Mouse (Mus musculus): ENCODE measurements at regions not wholly inside any gene's neighbourhood (a gene's known extent, or its start where the extent isn't known, plus 50 kb on each side); places are given as distances from the start of the nearest gene placed in this dataset.

DNA sequence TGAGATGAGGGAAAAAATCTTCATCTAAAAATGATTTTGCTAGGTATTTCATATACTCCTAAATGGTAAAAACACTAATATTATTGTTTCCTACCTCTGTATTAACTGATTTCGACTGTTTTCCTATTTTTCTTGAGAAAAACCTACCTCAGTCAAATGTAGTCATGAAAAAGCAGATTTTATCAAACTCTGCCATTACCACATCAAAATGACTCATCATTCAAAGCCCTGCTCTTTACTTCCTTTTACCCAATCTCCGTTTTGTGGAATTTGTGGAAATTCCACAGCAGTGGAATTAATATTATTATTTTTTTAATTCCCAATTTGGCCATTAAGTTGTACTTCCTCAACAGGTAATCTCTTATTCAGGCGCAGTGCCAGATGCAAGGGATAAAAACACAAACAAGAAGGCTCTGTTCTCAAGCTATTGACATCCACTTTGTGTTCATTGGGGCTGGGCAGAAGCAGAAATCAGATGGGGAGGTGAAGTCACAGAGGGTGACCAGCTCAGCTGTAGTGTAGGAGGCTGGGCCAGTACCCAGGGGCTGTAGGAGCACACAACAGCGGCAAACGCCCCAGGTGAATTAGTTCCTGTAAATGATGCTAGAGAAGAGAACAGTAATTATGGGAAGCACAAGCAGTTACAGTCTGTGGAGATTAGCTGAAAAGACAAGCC is 138.2 kb upstream of the Mocs2 start:
- no peak for DNase-seq (ENCODE audit: low spot score)

DNA sequence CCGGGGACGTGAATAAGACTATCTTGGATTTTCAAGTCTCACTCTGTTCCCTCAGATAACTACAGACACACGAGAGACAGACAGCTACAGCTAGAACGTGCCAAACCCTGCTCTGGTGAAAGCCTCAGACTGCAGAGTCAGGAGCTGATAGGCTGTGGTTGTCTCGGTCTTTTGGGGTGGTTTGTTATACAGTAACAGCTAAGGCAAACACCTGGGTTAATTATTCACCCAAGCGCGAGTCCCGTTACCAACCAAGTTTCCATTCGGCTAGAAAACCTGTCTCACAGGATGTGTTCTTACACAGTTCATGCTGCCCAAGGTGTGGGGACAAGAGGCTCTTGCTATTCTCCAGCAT is 137.7 kb upstream of the Mocs2 start:
- DNase-seq (ENCODE audit: low spot score), result no peak

DNA sequence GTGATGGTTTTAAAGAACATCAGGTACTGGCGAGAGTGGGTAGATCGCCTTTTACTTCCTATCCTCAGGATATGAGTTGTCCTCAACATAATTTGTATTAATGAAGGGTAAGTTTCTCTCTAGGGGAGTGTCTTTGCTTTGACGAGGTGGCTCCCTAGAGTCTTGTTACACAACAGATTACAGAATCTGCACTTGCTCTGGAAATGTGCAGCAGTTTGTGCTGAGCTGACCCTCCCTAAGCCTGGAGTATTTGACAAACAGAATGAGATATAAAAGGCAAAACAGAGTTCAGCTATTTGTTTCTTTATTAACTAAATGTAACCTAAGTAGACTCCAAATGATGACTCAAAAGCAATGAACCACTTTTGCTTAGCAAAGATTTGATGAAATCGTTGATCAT is 136.8 kb upstream of the Mocs2 start:
- no peak for DNase-seq (ENCODE audit: low spot score)

DNA sequence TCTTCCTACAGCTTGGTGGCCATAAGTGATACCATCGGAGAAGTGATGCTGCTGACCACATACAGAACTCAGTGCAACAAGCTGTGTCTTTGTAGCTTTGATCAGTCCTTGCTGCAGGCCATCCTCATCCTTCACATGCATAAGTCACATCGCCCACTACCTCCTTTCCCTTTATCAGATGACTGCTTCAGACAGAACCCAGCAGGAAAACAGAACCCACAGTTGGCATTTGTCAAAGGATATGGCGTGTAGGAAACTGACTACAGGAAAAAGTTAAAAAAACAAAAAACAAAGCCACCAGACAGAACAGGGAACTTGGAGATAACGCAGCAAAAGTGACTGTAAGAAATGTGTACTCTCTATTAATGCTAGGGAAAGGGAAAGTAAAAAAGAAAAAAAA is 136.1 kb upstream of the Mocs2 start:
- no peak for DNase-seq (ENCODE audit: low spot score)

DNA sequence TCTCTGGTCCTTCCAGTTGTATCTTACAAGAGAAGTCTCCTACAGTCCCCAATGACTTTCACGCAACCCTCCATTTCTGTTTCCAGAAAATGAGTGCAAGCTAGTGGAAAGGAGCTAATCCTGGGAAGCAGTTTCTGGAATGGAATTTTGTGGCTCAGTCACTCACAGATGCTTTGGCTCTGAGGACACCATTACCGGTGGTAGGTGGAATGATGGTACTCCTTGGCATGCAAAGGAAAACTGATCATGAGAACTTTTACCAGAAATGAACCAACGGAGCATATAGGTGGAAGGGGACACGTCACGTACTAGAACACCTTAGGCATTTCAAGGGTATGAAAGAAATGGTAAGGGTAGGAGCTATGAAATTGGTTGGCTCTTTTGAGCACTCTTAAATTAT is 135.1 kb upstream of the Mocs2 start:
- DNase-seq (ENCODE audit: low spot score), result no peak

DNA sequence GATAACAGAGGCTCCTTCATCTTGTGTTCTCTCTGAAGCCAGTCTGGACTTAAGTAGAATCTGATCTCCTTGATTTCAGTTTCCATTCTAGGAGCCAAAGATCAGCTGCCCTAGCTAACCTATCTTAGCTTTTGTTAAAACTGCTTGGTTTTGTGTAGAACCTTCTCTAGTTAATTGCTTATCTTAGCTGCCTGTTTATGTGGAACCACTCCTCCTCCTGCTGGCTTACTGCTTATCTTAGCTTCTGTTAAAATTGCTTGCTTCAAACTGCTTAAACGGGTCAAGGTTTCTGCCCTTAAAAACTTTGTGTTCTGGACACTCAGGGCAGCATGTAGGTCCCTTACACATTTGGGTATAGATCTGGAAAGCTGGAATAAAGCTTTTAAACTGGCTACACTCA is 133.7 kb upstream of the Mocs2 start:
- no peak for DNase-seq (ENCODE audit: low spot score)

DNA sequence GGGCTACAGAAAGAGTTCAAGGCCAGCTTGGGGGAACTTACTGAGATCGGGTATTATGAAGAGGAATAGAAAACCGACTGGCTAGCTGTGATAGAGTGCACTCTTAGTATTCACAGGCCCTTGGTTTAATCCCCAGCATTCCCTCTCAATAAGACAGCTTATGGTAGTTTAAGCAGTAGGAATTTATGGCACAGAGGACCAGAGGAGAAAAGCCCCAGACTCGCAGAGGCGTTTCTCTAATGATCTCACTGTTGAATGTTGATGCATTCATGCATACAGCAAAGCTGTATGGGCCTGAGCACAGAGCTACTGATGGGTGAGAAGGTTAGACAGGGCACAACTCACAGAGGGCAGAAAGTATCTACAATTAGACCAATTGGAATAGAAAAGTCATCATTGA is 132.7 kb upstream of the Mocs2 start:
- DNase-seq (ENCODE audit: low spot score), result no peak

DNA sequence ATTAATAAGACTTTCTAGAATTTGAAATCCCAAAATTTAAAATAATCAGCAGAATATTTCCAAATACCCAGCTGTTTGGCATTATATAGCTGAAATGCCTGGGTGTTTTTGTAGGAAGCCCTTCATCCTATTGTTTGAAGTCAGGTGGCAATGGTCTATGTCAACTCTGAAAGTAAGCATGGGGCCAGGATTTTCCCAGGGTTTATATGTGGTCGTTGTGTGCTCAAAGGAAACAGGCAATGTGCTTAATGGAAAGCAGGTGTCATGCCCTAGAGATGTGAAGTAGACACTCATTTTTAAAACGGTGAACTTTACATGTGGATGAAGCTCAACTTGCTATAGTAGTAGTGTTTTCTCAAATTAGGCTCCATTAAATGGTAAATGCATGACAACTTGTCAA is 105.4 kb upstream of the Mocs2 start:
- DNase-seq (ENCODE audit: low spot score), result no peak

DNA sequence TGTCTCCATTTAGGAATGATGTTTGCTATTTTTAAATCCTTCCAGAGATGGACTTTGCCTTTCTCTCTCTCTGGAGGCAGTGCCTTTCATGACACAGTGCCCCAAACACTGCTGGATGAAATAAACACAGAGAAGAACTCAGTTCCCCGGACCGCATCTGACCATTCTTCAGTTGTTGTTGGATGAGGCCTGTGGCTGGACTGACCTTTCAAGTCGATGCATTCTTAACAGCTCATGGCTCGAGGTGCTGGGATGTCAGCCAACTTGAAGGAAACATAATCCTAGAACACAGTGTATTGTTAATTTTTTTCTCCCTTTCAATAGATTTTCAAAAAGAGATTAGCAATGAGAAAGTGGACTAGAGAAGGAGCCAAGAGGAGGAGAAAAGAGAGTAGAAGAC is 98.3 kb upstream of the Mocs2 start:
- DNase-seq (ENCODE audit: low spot score), result no peak

DNA sequence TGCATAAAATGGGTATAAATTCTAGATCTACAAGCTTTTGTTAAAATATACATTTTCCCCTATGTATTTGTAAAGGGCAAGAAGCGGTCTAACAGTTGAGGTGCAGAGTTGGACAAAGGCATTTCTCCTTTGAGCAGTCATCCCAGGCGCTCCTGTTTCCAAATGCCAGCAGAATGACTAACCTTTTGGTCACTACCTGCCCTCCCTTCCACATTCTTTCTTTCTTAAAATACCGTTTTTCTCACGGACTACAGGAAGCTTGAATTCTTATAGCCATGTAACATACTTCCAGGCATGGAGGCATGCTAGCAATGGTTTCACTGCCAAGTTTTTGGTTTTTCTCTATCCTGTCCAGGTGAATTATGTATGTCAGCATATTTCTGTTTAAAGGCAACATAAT is 91.2 kb upstream of the Mocs2 start:
- no peak for DNase-seq (ENCODE audit: low spot score)

DNA sequence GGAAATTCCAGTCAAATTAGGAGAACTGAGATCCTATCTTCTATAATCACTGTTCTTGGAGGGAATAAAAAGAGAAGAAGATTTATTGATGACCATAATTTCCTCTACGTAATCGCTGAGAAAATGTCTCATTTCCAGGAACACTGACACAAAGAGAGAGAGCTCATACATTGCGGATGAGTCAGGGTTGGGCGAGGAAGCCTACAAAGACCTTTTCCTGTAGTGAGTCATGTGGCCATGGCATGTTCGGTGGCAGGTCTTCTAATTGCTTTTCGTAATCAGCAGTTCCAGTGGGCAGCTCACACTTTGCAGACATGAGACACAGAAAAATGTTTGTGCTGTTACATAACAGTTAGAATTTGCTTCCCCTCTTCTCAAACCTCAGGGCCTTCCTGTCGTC is 83.0 kb upstream of the Mocs2 start:
- no peak for DNase-seq (ENCODE audit: low spot score)

DNA sequence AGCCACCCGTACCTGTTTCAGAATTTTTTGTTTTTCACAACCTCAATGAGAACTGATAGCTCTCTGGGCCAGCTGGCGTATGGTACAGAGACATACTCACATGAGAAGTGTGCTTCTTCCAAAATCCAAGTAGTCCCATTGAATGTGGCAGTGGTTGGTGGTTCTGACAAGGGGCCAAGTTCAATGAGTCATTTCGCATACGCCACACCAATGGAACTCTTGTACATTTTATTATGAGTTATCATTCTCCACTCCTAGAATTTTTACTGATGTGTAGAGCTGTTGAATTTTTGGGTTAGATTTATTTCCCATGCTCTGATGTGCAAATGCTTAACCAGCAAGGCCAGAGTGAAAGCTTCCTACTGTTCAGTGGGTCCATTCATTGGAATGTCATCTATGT is 82.0 kb upstream of the Mocs2 start:
- DNase-seq (ENCODE audit: low spot score), result no peak

DNA sequence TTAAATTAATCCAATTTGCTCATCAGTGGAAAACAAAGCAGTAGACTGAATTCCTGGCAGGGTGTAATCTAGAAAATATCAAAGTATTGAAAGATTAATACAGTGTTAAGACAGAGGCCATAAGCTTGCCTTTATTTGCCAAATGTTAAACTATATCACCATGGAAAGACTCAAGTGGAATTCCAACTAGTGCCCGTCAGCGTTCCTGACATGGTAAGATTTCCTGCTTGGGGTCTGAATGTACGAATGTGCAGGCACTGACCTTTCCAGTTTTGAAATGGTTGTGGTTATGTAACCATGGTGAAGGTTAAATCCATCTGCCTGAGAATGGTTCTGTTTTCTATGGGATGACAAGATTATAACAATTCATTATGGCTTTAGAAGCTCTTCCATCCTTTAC is 75.5 kb upstream of the Mocs2 start:
- DNase-seq (ENCODE audit: low spot score), result no peak

DNA sequence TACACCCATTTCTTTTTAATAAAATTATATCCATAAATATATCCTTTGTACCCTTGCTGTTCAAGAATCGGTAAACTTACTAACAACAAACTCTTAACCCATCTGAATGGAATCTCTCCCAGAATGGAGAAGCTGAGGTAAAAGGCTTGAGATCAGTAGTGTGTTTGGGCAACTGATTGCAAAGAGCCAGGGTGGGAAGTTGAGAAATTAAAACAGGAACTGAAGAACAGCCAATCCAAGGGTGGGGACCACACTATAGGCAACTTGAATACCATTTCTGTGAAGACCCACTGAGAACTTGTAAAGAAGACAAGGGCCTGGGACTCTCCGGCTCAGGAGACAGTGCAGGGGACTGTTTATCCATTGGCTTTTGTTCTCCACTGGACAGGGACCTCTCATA is 72.2 kb upstream of the Mocs2 start:
- no peak for DNase-seq (ENCODE audit: low spot score)

DNA sequence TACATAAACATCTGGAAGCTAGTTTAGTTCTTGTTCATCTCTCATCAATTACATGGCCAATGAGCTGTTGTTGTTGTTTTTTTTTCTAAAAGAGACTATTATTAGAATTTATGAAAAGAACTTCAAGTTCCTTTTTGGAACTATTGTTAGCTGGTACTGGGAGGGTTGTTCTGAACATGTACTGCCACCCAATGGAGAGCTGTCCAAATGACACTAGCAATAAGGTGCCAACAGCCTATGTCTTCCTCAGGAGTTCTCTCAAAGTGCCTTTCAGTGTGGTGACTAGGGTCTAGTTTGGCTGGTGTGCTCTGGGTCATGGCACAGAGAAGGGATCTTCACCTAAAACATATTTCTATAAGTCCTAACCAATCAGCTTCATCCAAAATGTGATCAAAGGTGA is 60.6 kb upstream of the Mocs2 start:
- DNase-seq (ENCODE audit: low spot score), result peak; percentile 43

DNA sequence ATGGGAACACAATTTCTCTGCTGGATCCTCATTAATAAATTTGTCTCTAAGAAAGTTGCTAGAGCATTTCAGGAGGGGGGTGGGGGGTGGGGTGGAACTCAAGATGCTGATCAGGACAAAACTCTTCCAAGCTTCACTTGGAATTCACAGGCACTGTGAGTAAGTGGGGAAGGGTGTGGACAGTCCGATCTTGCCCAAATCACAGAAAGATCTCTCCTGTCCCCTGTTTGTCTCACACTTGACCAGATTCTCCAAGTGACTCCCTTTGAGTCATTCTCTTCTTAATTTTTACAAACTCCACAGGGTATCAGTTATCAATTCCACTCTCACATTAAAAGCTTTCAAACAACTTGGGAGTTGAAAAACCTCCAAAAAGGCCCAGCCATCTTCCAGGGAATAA is 58.1 kb upstream of the Mocs2 start:
- no peak for DNase-seq (ENCODE audit: low spot score)

DNA sequence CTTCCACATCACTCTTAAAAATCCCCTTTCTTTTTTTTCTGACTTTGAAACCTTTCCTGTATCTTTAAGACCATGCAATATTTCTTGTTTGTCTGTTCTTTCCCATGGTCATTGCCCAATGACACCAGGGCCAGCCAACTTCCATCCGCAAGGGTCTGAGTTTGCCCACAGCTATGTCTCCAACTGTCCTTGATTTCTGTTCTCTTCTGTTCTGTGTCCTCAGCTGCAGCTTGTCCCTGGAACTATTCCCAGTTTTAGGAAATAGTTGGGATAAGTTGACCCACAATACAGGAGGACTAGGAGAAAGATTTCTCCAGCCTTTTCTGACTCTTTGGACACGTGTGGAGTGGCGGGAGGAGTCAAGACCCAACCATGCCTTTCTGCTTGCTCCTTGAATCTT is 57.1 kb upstream of the Mocs2 start:
- DNase-seq (ENCODE audit: low spot score), result no peak
